Mouse (Mus musculus) liver, embryonic 13.5 days (tissue): ENCODE results near the gene Nudt3. TPM values are rescaled to one million over a fixed set of nuclear protein-coding genes. Genes with fewer than 3 reads are reported as not detected.

ENCODE experiments used
- ATAC-seq: fragments of 200-750 bp; cut with Nextera tagmentation; 2 replicates; pipeline ENCODE4 v1.8.0; 2017; ENCODE audit warnings: low read depth, mild to moderate bottlenecking, moderate number of reproducible peaks, moderate library complexity
- DNase-seq: peaks from one replicate; pipeline ENCODE4 v3.0.0; 2022
- H3K27ac ChIP-seq: fragments of 300-500 bp; sonication (generic); 2 replicates; pipeline ENCODE4 v1.5.1; 2015; ENCODE audit warnings: moderate library complexity, mild to moderate bottlenecking, inconsistent platforms
- H3K27me3 ChIP-seq: fragments of 300-500 bp; sonication (generic); 2 replicates; pipeline ENCODE4 v1.6.1; 2015; ENCODE audit warnings: mild to moderate bottlenecking, inconsistent platforms
- H3K36me3 ChIP-seq: fragments of 300-500 bp; sonication (generic); 2 replicates; pipeline ENCODE4 v1.6.1; 2015; ENCODE audit warnings: mild to moderate bottlenecking, inconsistent platforms
- H3K4me1 ChIP-seq: fragments of 300-500 bp; sonication (generic); replicated peaks from 2 replicates; pipeline ENCODE4 v1.6.1; 2015; ENCODE audit warnings: inconsistent platforms
- H3K4me2 ChIP-seq: fragments of 300-500 bp; sonication (generic); 2 replicates; pipeline ENCODE4 v1.6.1; 2015; ENCODE audit warnings: inconsistent platforms, mild to moderate bottlenecking, moderate library complexity
- H3K4me3 ChIP-seq: fragments of 300-500 bp; sonication (generic); replicated peaks from 2 replicates; pipeline ENCODE4 v1.5.1; 2015; ENCODE audit warnings: mild to moderate bottlenecking, inconsistent platforms
- H3K9ac ChIP-seq: fragments of 300-500 bp; sonication (generic); 2 replicates; pipeline ENCODE4 v1.6.1; 2015; ENCODE audit warnings: mild to moderate bottlenecking, inconsistent platforms
- H3K9me3 ChIP-seq: fragments of 300-500 bp; sonication (generic); replicated peaks from 2 replicates; pipeline ENCODE4 v1.6.1; 2016; ENCODE audit warnings: inconsistent platforms
- WGBS: fragments of 180-500 bp; shearing (Covaris S2); methylation state at CpG from one replicate; pipeline ENCODE4 v1.1.7; 2015; ENCODE audit not compliant: insufficient replicate concordance; 5-methylcytosine and 5-hydroxymethylcytosine counted together
- polyA plus RNA-seq: library from polyadenylated mRNA; unstranded; fragments of >200 nt; fragmentation: Nextera tagmentation; extraction: Ambion mirVana; gene quantifications from 2 replicates; pipeline ENCODE4 v1.2.1, GENCODE M21; 2015

Gene Nudt3
- polyA plus RNA-seq, 1 experiment from 2014 or later: 31.3 TPM

DNA sequence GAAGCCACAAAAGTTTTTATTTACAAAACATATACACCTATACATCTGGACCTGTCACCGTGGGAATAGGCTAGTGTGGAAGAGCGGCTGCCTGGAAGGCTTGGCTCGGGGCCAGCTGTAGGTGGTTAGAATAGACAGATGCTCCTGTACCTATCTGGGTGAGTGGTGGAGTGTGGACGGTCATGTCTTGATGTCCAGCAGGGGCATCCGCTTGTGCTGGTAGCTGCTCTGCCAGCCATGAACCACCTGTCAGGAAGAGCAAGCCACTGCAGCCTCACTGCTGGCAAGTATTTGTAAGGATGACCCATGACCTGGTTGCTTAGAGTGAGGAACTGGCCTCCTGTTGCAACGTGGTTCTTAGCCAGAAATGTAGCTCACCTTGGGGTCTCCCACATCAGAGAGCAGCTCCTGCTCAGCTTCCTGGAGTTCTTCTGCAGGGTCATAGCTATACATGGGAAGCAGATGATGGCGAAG lies 59.5 kb downstream of the Nudt3 start:
- Histone ChIP-seq H3K4me1 (peaks cover 74% of the 10 kb centered on the region), H3K27me3 (no peaks in the 10 kb centered on the region; the same call in 1 of the 2 replicates), H3K36me3 (peaks cover 37% of the 10 kb centered on the region), H3K9me3 (no peaks in the 10 kb centered on the region), H3K4me2 (peak overlapping the region; percentile 99), H3K27ac (peak overlapping the region; percentile 79; the same call in 1 of the 2 replicates), H3K9ac (no peak overlapping the region), H3K4me3 (peak overlapping the region; percentile 70; the same call in 1 of the 2 replicates)
- ATAC-seq (no peak), DNase-seq (no peak)
- WGBS: 47% methylated on average over 7 of the region's 7 CpGs

GRCm38 (mm10) chr17:27561809-27562526 lies 61.3 kb downstream of the Nudt3 start:
- WGBS: 48% methylated on average over 11 of the region's 11 CpGs
- peaks cover 84% of the 10 kb centered on the region for H3K4me1 ChIP-seq
- no peak overlapping the region for H3K4me3 ChIP-seq
- H3K4me2 ChIP-seq: 0 out of 2 replicates have a peak overlapping the region, but pooled peaks have one; percentile 17
- ATAC-seq (no peak), DNase-seq (no peak)
- H3K27me3 ChIP-seq: no peaks in the 10 kb centered on the region
- H3K9me3 ChIP-seq: no peaks in the 10 kb centered on the region
- no peak overlapping the region for H3K9ac ChIP-seq
- H3K27ac ChIP-seq: peak overlapping the region; percentile 10
- peaks cover 37% of the 10 kb centered on the region for H3K36me3 ChIP-seq

DNA sequence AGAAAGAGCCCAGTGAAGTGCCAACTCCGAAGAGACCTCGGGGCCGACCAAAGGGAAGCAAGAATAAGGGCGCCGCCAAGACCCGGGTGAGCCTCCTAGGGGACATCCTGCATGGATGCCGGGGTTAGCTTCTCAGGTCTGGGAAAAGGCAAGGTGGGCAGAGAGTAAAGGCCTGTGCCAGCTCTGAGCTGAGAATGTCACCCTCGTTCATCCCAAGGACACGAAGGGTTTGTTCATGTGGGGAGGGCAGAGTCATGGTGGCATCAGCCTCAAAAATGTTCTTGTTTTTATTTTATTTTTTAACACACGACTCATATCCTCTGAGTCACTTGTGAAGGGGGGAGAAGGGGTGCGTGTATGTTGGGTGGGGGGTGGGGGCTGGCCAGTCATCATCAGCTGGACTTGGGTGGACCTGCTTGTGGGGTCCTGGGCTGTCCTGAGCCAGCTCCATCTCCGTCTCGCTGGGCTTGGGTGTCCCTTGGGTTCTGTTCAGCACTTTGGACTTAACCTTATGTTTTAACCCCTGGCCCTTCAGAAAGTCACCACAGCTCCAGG lies 62.3 kb downstream of the Nudt3 start:
- H3K9ac ChIP-seq: no peak overlapping the region; the same call in 1 of the 2 replicates
- WGBS: 71% methylated on average over 13 of the region's 13 CpGs
- H3K9me3 ChIP-seq: no peaks in the 10 kb centered on the region
- no peaks in the 10 kb centered on the region for H3K27me3 ChIP-seq
- peaks cover 78% of the 10 kb centered on the region for H3K4me1 ChIP-seq
- H3K27ac ChIP-seq: peak overlapping the region; percentile 10
- no peak overlapping the region for H3K4me2 ChIP-seq
- peaks cover 37% of the 10 kb centered on the region for H3K36me3 ChIP-seq
- ATAC-seq (no peak), DNase-seq (no peak)
- no peak overlapping the region for H3K4me3 ChIP-seq

DNA sequence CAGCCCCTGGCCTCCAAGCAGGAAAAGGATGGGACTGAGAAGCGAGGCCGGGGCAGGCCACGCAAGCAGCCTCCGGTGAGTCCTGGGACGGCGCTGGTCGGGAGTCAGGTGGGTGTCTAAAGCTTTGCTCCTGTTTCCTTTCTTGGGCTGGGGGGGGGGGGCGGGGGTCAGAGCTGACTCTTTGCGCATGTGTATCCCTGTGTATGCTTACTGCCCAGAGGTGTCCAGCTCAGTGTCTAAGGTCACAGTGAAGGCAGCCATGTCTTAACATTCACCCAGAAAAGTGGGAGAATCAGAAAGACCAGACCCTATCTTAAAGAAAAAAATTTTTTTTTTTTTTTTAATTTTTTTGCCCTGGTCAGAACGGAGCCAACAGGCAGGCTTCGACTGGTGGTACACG lies 63.7 kb downstream of the Nudt3 start:
- Histone ChIP-seq H3K9ac (peak overlapping the region; percentile 91), H3K36me3 (peaks cover 37% of the 10 kb centered on the region), H3K4me3 (peak overlapping the region; percentile 80), H3K4me1 (peaks cover 80% of the 10 kb centered on the region), H3K27ac (peak overlapping the region; percentile 2; the same call in 1 of the 2 replicates), H3K4me2 (peak overlapping the region; percentile 97), H3K9me3 (no peaks in the 10 kb centered on the region), H3K27me3 (no peaks in the 10 kb centered on the region)
- ATAC-seq (no peak), DNase-seq (no peak)
- WGBS: 38% methylated on average over 12 of the region's 12 CpGs

DNA sequence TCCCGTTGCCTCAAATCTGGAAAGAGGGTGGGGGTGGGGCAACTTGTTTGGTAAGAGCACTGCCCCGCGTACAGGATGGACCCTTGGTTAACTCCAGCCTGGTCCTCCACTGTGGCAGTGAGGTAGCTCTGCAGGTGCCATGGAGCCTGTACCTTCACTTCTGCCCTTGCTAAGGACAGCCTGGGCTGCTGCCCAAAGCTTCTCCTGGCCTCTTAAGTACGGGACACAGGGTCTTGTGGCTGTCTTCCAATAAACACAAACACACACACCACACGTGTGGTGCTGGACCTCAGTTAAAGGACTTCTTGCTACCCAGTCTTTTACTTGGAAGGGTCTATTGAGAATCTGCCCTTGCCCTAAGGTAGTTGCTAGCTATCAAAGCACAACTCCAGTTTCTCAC lies 64.5 kb downstream of the Nudt3 start:
- no peaks in the 10 kb centered on the region for H3K27me3 ChIP-seq
- peak overlapping the region; percentile 95 for H3K27ac ChIP-seq
- H3K36me3 ChIP-seq: peaks cover 34% of the 10 kb centered on the region
- no peaks in the 10 kb centered on the region for H3K9me3 ChIP-seq
- peak overlapping the region; percentile 97 for H3K4me2 ChIP-seq
- H3K9ac ChIP-seq: peak overlapping the region; percentile 91
- 3% methylated on average over 5 of the region's 5 CpGs for WGBS
- no peak for DNase-seq
- ATAC-seq: no peak
- peaks cover 80% of the 10 kb centered on the region for H3K4me1 ChIP-seq
- peak overlapping the region; percentile 80 for H3K4me3 ChIP-seq

GRCm38 (mm10) chr17:27557927-27558661 lies 65.2 kb downstream of the Nudt3 start:
- Histone ChIP-seq H3K4me2 (peak overlapping the region; percentile 97), H3K36me3 (peaks cover 31% of the 10 kb centered on the region), H3K27me3 (no peaks in the 10 kb centered on the region), H3K27ac (peak overlapping the region; percentile 95), H3K9ac (peak overlapping the region; percentile 91), H3K4me1 (peaks cover 83% of the 10 kb centered on the region), H3K4me3 (peak overlapping the region; percentile 80), H3K9me3 (no peaks in the 10 kb centered on the region)
- 2% methylated on average over 14 of the region's 14 CpGs for WGBS
- DNase-seq: no peak
- ATAC-seq: no peak

DNA sequence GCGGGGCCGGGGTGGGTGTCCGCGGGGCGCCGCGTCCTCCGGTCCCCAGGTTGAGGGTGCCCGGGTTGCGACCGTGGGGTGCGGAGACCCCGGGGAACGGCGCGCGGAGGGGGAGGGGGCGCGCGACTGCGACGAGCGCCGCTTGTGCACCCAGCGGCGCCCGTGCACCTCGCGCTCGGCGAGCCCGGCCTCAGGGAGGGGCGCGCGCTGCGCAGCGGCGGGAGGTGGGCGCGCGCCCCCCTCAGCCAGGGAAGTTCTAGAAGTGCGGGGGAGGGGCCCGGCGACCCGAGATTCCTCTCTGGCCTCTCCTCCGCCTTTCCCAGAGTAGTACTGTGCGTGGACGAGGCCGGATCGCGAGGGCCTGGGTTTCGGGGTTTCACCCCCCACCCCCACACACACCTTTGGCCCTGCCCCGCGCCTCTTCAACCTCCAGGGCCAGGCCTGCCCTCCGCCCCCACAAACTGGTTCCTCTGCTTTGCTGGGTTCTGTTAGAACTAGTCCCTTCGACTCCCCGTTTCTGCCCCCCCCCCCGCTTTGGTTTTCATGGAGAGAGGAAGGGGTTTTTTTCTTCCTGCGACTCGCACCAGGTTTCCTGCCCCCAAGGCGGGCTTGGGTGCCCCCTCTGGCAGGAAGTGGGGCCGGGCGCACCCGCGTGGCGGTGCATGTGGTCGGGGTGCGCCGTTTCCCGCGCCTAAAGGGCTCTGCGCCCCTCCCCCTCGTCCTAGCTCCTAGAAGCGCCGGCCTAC lies 65.9 kb downstream of the Nudt3 start:
- H3K36me3 ChIP-seq: peaks cover 31% of the 10 kb centered on the region
- H3K9ac ChIP-seq: peak overlapping the region; percentile 91
- DNase-seq (peak; percentile 65), ATAC-seq (peak; percentile 9; the same call in 1 of the 2 replicates)
- H3K4me1 ChIP-seq: peaks cover 91% of the 10 kb centered on the region
- peak overlapping the region; percentile 97 for H3K4me2 ChIP-seq
- H3K27me3 ChIP-seq: no peaks in the 10 kb centered on the region
- peak overlapping the region; percentile 80 for H3K4me3 ChIP-seq
- no peaks in the 10 kb centered on the region for H3K9me3 ChIP-seq
- under 1% methylated on average over 74 of the region's 75 CpGs for WGBS
- H3K27ac ChIP-seq: peak overlapping the region; percentile 95

GRCm38 (mm10) chr17:27556315-27557011 lies 66.8 kb downstream of the Nudt3 start, which contains the start of gene Hmga1:
TSS of gene Hmga1 (plus strand) at chr17:27556497.
- peak within 1 kb of the TSS; percentile 97 for H3K4me2 ChIP-seq
- ATAC-seq: peak; percentile 70
- WGBS: under 1% methylated on average over 79 of the region's 79 CpGs
- peak within 1 kb of the TSS; percentile 80 for H3K4me3 ChIP-seq
- H3K27ac ChIP-seq: peak within 1 kb of the TSS; percentile 95
- H3K9ac ChIP-seq: peak within 1 kb of the TSS; percentile 91
- H3K27me3 ChIP-seq: no peaks in the 10 kb centered on the region
- DNase-seq: peak; percentile 75
- H3K4me1 ChIP-seq: peaks cover 90% of the 10 kb centered on the region
- H3K9me3 ChIP-seq: no peaks in the 10 kb centered on the region
- peaks cover 23% of the 10 kb centered on the region for H3K36me3 ChIP-seq

DNA sequence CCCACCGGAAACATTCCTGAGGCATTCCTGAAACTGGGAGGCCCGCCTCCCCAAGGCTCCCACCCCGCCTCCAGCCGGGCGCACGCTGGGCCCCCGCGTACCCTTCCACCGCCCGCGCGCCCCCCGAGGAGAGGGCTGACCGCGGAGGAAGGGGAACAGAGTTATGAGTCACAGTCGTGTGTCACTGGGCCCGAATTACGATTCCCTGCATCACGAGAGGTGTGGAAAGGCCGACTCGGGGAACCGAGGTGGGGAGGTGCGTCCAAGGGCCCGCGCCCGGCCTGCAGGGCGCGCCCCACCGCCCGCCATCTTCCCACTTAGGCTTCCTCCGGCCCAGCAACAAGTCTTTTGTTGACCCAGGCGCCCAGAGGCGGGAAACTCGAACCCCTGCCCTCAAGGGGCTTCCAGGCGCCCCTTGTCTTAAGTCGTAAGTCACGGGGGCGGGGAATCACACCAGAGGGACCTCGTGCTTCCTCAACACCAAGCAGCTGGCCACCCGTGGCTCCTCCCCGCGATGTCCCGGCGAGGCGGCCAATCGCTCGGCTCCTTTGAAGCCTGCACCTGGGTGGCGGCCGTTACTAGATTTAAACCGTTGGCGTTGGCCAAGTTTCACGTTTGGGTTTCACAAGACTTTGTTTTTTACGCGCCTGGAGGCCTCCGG lies 67.7 kb downstream of the Nudt3 start:
- H3K4me2 ChIP-seq: peak overlapping the region; percentile 97
- H3K4me3 ChIP-seq: peak overlapping the region; percentile 80
- H3K9ac ChIP-seq: peak overlapping the region; percentile 91
- no peaks in the 10 kb centered on the region for H3K9me3 ChIP-seq
- H3K36me3 ChIP-seq: peaks cover 15% of the 10 kb centered on the region
- peak overlapping the region; percentile 95 for H3K27ac ChIP-seq
- DNase-seq (peak; percentile 80), ATAC-seq (peak; percentile 59)
- peaks cover 84% of the 10 kb centered on the region for H3K4me1 ChIP-seq
- H3K27me3 ChIP-seq: no peaks in the 10 kb centered on the region
- WGBS: under 1% methylated on average over 47 of the region's 55 CpGs

DNA sequence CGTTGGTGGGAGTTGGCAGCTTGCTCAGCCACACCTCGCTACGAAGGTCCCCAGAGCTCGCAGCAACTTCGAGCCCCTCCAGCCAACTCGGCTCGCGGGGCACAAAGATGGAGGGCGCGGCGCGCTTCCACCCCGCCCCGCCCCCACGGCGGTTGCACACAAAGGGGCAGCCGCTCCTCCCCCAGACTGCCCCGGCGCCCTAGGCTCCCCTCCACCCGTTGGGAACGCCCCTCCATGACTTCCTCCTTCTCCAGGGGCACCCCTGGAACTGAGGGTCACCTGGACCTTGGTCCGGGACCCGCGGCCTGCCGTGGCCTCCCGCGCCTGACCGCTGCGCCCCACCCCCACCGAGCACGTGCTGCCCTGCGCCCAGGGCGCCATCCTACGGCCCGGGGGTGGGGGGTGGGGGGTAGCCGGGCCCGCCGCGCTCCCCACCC lies 68.2 kb downstream of the Nudt3 start:
- H3K9ac ChIP-seq: peak overlapping the region; percentile 91
- peak overlapping the region; percentile 97 for H3K4me2 ChIP-seq
- DNase-seq: peak; percentile 72
- peak overlapping the region; percentile 95 for H3K27ac ChIP-seq
- ATAC-seq: peak; percentile 52
- H3K4me3 ChIP-seq: peak overlapping the region; percentile 80
- peaks cover 78% of the 10 kb centered on the region for H3K4me1 ChIP-seq
- no peaks in the 10 kb centered on the region for H3K27me3 ChIP-seq
- under 1% methylated on average over 39 of the region's 39 CpGs for WGBS
- H3K36me3 ChIP-seq: peaks cover 10% of the 10 kb centered on the region
- H3K9me3 ChIP-seq: no peaks in the 10 kb centered on the region
